Comparison of ENCODE assay signal across 19 mouse cellular contexts in the genomic region with DNA sequence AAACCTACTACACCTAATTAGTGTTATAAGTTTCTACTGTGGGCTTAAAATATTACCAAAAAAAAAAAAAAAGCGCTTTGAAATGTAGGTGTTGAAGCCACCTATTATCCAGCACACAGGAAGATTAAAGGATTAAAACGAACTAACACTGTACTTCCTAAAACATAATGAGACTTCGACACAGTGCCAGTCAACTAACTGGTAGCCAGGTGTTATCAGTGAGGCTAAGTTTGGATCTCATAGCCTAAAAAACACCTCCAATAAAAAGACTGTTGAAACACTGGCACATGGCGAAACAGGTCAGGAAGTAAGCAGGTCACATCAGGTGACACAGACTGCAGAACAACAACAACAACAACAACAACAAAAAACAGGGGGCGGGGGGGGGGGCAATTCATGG. TPM values are rescaled to one million over a fixed set of nuclear protein-coding genes. Genes with fewer than 3 reads are reported as not detected.
DNase-seq lines count a peak whose midpoint lies in the region; ATAC-seq and TF ChIP-seq lines count a peak whose summit lies in the region.
"Had no signal": no experiment of that assay in that cellular context is flagged by ENCODE, and none has a peak within 500 bp of the region (broad histone marks: within the 10 kb centered on the region; RNA-seq: fewer than 3 reads in every experiment).

No protein-coding gene starts in this region.

- 77% methylated on average over 5 of the region's 5 CpGs for WGBS in forebrain, embryonic 11.5 days
- WGBS in forebrain, embryonic 10.5 days: 80% methylated on average over 5 of the region's 5 CpGs
- WGBS in forebrain, embryonic 16.5 days: 51% methylated on average over 5 of the region's 5 CpGs

- no peaks in the 10 kb centered on the region for H3K27me3 ChIP-seq in forebrain, embryonic 11.5 days (ENCODE audit: control insufficient read depth, insufficient read depth, low read length)
- H3K27me3 ChIP-seq in forebrain, embryonic 10.5 days (ENCODE audit: poor library complexity, severe bottlenecking): no peaks in the 10 kb centered on the region
- no peaks in the 10 kb centered on the region for H3K27me3 ChIP-seq in forebrain, embryonic 16.5 days (replicated peaks; ENCODE audit: control insufficient read depth, insufficient read depth, low read length)
- H3K27me3 ChIP-seq: embryonic facial prominence, embryonic 13.5 days; hindbrain, embryonic 12.5 days had no signal

- H3K4me1 ChIP-seq in forebrain, embryonic 11.5 days (replicated peaks; ENCODE audit: control insufficient read depth, insufficient read depth, low read length): peaks cover 5% of the 10 kb centered on the region; the same call in 1 of the 2 replicates
- peaks cover 36% of the 10 kb centered on the region for H3K4me1 ChIP-seq in forebrain, embryonic 10.5 days
- peaks cover 17% of the 10 kb centered on the region for H3K4me1 ChIP-seq in forebrain, embryonic 16.5 days (replicated peaks; ENCODE audit: control insufficient read depth, insufficient read depth, low read length)

- H3K4me2 ChIP-seq in forebrain, embryonic 11.5 days (ENCODE audit: low read depth, low read length, severe bottlenecking): no peak overlapping the region
- no peak overlapping the region for H3K4me2 ChIP-seq in forebrain, embryonic 16.5 days (ENCODE audit: low read length)
- H3K4me2 ChIP-seq: hindbrain, embryonic 12.5 days had no signal

- no peaks in the 10 kb centered on the region for H3K36me3 ChIP-seq in forebrain, embryonic 11.5 days (ENCODE audit: control insufficient read depth, insufficient read depth, low read length)
- peaks cover 32% of the 10 kb centered on the region for H3K36me3 ChIP-seq in forebrain, embryonic 10.5 days (replicated peaks)
- H3K36me3 ChIP-seq in forebrain, embryonic 16.5 days (ENCODE audit: control insufficient read depth, insufficient read depth): no peaks in the 10 kb centered on the region
- H3K36me3 ChIP-seq: embryonic facial prominence, embryonic 13.5 days; G1E; hindbrain, embryonic 12.5 days had no signal

- no peak overlapping the region for H3K9ac ChIP-seq in forebrain, embryonic 11.5 days (ENCODE audit: low read length)
- no peak overlapping the region for H3K9ac ChIP-seq in forebrain, embryonic 16.5 days (replicated peaks; ENCODE audit: low read depth, low read length)
- H3K9ac ChIP-seq: embryonic facial prominence, embryonic 13.5 days; hindbrain, embryonic 12.5 days had no signal

- peak; percentile 53; the same call in 1 of the 2 replicates for ATAC-seq in forebrain, embryonic 11.5 days (replicated peaks; ENCODE audit: low FRiP score)
- ATAC-seq in forebrain, embryonic 16.5 days: peak; percentile 38; the same call in 1 of the 2 replicates
- ATAC-seq: CD4-positive, CD25-positive, alpha-beta regulatory T cell, adult 4 months; inflammation-experienced regulatory T-cells, adult 6 months; intestine, postnatal 0 days had no signal

- no peak for TF ChIP-seq POLR2A in brain, embryonic 14.5 days (IDR thresholded peaks at IDR 0.05; ENCODE audit: borderline replicate concordance, extremely low read depth, insufficient read depth, insufficient read length, poor library complexity, severe bottlenecking)

- no peak for DNase-seq in forebrain, embryonic 11.5 days (ENCODE audit: low spot score)
- no peak for DNase-seq in forebrain, embryonic 10.5 days (ENCODE audit: extremely low spot score, low spot score)
- no peak for DNase-seq in layer of hippocampus, adult 2 months (ENCODE audit: low spot score in 2 of 2)
- DNase-seq in layer of hippocampus, adult 11-12 months (ENCODE audit: low spot score): no peak
- peak; percentile 45 for DNase-seq in brain, embryonic 14.5 days (ENCODE audit: low read depth)
- DNase-seq in T-cell, adult 2 months (ENCODE audit: low spot score): no peak
- DNase-seq: adrenal gland, postnatal 10 days; B cell, adult 2 months; gastrocnemius, postnatal 25 days; heart, postnatal 10 days; heart, postnatal 4 days had no signal

- no peak overlapping the region for H3K27ac ChIP-seq in forebrain, embryonic 11.5 days (ENCODE audit: low read depth, low read length)
- no peak overlapping the region for H3K27ac ChIP-seq in forebrain, embryonic 10.5 days
- peak overlapping the region; percentile 69; the same call in 1 of the 2 replicates for H3K27ac ChIP-seq in layer of hippocampus, adult 2 months
- no peak overlapping the region for H3K27ac ChIP-seq in forebrain, embryonic 16.5 days (ENCODE audit: low read length)
- H3K27ac ChIP-seq: hindbrain, embryonic 12.5 days had no signal

- TF ChIP-seq CTCF in layer of hippocampus, adult 2 months (conservative IDR thresholded peaks at IDR 0.05): no peak
- TF ChIP-seq CTCF in brain, embryonic 14.5 days (IDR thresholded peaks at IDR 0.05; ENCODE audit: borderline replicate concordance, extremely low read depth, insufficient read depth, insufficient read length): no peak

- no peaks in the 10 kb centered on the region for H3K9me3 ChIP-seq in forebrain, embryonic 11.5 days (ENCODE audit: control insufficient read depth, low read length)
- H3K9me3 ChIP-seq in forebrain, embryonic 10.5 days: no peaks in the 10 kb centered on the region
- no peaks in the 10 kb centered on the region for H3K9me3 ChIP-seq in forebrain, embryonic 16.5 days (ENCODE audit: control insufficient read depth, low read length)
- H3K9me3 ChIP-seq: embryonic facial prominence, embryonic 13.5 days; G1E; hindbrain, embryonic 12.5 days had no signal

- H3K4me3 ChIP-seq in forebrain, embryonic 11.5 days (ENCODE audit: low read depth, low read length): no peak overlapping the region
- H3K4me3 ChIP-seq in forebrain, embryonic 10.5 days: no peak overlapping the region
- no peak overlapping the region for H3K4me3 ChIP-seq in layer of hippocampus, adult 2 months
- H3K4me3 ChIP-seq in forebrain, embryonic 16.5 days (replicated peaks; ENCODE audit: low read length): no peak overlapping the region
- H3K4me3 ChIP-seq: embryonic facial prominence, embryonic 13.5 days; hindbrain, embryonic 12.5 days had no signal

RNA-seq across cellular contexts. Expression of gene Gm9747, which starts 28.7 kb away (rescaled TPM):
- 40.2 and 42.7 TPM in 2 replicates for polyA plus RNA-seq in forebrain, embryonic 11.5 days (2014; fragmentation: Nextera tagmentation; extraction: Ambion mirVana)
- polyA plus RNA-seq in forebrain, embryonic 10.5 days (2016; fragmentation: Nextera tagmentation; extraction: Ambion mirVana): 31.1 and 31.3 TPM in 2 replicates
- total RNA-seq in layer of hippocampus, adult 2 months (2021): not detected
- polyA plus RNA-seq in brain, embryonic 14.5 days (2012; rRNA removed): 0.05 and 0.15 TPM in 2 replicates
- polyA plus RNA-seq in forebrain, embryonic 16.5 days (2015; fragmentation: Nextera tagmentation; extraction: Ambion mirVana): 30.1 and 34.5 TPM in 2 replicates
- total RNA-seq: adrenal gland, postnatal 10 days; gastrocnemius, postnatal 25 days; granulocyte monocyte progenitor cell, adult 5-6 weeks; heart, postnatal 10 days; heart, postnatal 4 days had no signal
- polyA plus RNA-seq: CD4-positive, CD25-positive, alpha-beta regulatory T cell, adult 4 months; G1E; inflammation-experienced regulatory T-cells, adult 6 months had no signal

RNA-seq across cellular contexts. Expression of gene Irs1, which starts 29.6 kb away (rescaled TPM):
- polyA plus RNA-seq in forebrain, embryonic 11.5 days (2014; fragmentation: Nextera tagmentation; extraction: Ambion mirVana): 14.2 and 17.5 TPM in 2 replicates
- 11.3 and 11.8 TPM in 2 replicates for polyA plus RNA-seq in forebrain, embryonic 10.5 days (2016; fragmentation: Nextera tagmentation; extraction: Ambion mirVana)
- total RNA-seq in layer of hippocampus, adult 2 months (2021): 10 to 100 TPM; 17.8 to 17.9 TPM
- polyA plus RNA-seq in brain, embryonic 14.5 days (2012; rRNA removed): 11.8 and 17.6 TPM in 2 replicates
- polyA plus RNA-seq in forebrain, embryonic 16.5 days (2015; fragmentation: Nextera tagmentation; extraction: Ambion mirVana): 9.2 and 11.0 TPM in 2 replicates
- total RNA-seq: granulocyte monocyte progenitor cell, adult 5-6 weeks had no signal
- polyA plus RNA-seq: CD4-positive, CD25-positive, alpha-beta regulatory T cell, adult 4 months; G1E; inflammation-experienced regulatory T-cells, adult 6 months had no signal

RNA-seq across cellular contexts. Expression of gene Rhbdd1, which starts 54.6 kb away (rescaled TPM):
- polyA plus RNA-seq in forebrain, embryonic 11.5 days (2014; fragmentation: Nextera tagmentation; extraction: Ambion mirVana): 6.3 and 7.5 TPM in 2 replicates
- polyA plus RNA-seq in forebrain, embryonic 10.5 days (2016; fragmentation: Nextera tagmentation; extraction: Ambion mirVana): 10.2 and 10.6 TPM in 2 replicates
- 1 to 10 TPM; 7.4 to 7.6 TPM for total RNA-seq in layer of hippocampus, adult 2 months (2021)
- 4.5 and 6.3 TPM in 2 replicates for polyA plus RNA-seq in brain, embryonic 14.5 days (2012; rRNA removed)
- polyA plus RNA-seq in forebrain, embryonic 16.5 days (2015; fragmentation: Nextera tagmentation; extraction: Ambion mirVana): 4.6 and 5.8 TPM in 2 replicates

Comparison
In these comparisons a context has a peak if more than half of its experiments do, and no peak if none do; other contexts are left out.
1. RNA of gene Gm9747, which starts 28.7 kb away (polyA plus RNA-seq): 40.2 to 42.7 TPM in forebrain, embryonic 11.5 days, 31.1 to 31.3 TPM in forebrain, embryonic 10.5 days and 30.1 to 34.5 TPM in forebrain, embryonic 16.5 days; 0.05 to 0.15 TPM in brain, embryonic 14.5 days; every median in the first group is over 10 times any median in the second.